Mouse (Mus musculus) cerebral cortex, adult 2 months (tissue): ENCODE measurements around the gene Ttll3.

Experiments used
- WGBS: fragments of 180-500 bp; shearing (Covaris S2); methylation state at CpG from one replicate; pipeline ENCODE4 v1.1.7; 2018; 5-methylcytosine and 5-hydroxymethylcytosine counted together

The Ttll3 gene

DNA sequence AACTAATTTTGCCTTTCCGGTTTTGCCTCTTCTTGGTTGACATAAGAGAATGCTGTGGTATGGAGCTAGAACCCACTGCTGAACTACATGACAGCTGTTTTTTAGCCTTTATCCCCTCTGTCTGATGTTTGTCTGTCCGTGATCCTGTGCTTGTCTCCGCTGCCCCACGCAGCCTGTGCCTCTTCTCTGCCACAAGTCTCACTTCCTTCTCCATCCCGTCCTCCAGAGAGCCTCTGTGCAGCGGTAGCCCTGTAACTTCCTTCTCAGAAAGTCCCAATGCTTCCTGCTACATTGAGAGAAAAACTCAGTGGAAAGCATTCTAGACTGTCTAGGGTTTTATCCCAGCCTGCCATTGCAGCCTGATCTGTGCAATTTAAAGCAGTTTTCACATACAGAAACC lies 9.8 kb upstream of the Ttll3 start:
- 83% methylated on average over 6 of the region's 6 CpGs for WGBS

DNA sequence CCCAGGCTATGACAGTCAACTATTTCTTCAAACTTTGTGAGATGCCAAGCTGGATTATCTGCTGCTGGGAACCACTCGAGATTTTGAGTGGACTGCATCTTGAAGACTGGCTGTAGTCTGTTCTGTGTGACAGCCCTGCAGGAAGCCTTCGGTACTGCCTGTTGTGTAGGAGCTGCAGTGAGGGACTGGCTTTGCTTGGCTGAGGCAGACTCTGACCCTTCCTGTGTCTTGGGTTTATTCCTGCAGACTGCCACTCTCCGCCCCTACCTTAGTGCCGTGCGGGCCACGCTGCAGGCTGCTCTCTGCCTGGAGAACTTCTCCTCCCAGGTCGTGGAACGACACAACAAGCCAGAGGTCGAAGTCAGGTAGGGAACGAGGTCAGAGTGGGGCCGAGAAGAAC lies 8.6 kb upstream of the Ttll3 start:
- WGBS: 91% methylated on average over 11 of the region's 11 CpGs

GRCm38 (mm10) chr6:113384351-113384927 lies 4.6 kb upstream of the Ttll3 start:
- WGBS: 74% methylated on average over 8 of the region's 8 CpGs

DNA sequence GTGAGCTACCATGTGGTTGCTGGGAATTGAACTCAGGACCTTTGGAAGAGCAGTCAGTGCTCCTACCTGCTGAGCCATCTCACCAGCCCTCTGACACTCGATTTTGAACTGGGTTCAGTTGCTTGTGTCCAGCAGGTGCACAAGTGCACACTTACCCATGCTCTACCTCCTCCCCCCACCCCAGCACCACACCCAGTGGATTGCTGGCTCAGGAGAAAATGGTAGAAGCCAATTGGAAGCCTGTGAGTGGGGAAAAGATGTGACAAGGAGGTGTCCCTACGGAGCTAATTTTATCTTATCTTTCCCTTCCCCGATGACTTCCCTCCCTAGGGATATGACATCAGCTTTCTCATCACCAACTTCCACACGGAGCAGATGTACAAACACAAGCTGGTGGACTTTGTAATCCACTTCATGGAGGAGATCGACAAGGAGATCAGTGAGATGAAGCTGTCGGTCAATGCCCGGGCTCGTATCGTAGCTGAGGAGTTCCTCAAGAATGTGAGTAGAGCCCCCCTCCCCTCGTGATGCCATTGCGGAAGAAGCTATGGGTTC lies 3.8 kb upstream of the Ttll3 start:
- WGBS: 66% methylated on average over 11 of the region's 11 CpGs

GRCm38 (mm10) chr6:113386025-113386424 lies 3.0 kb upstream of the Ttll3 start:
- 61% methylated on average over 3 of the region's 3 CpGs for WGBS

GRCm38 (mm10) chr6:113390715-113391114 lies 1.7 kb downstream of the Ttll3 start:
- WGBS: 91% methylated on average over 3 of the region's 3 CpGs

DNA sequence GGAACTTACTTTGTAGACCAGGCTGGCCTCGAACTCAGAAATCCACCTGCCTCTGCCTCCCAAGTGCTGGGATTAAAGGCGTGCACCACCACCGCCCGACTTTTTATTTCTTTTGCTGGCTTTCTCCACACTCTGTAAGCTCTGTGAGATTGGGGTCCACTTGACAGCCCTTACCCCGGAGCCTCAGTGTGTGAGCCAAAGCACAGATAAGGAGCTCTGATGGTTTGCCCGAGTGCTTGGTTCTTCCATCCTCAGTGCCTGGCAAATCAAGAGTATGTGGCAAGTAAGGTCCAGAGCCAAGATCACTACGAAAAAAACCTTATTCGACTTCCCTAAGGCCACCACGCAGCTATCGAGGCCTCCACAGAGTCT lies 2.9 kb downstream of the Ttll3 start:
- WGBS: 28% methylated on average over 10 of the region's 10 CpGs

DNA sequence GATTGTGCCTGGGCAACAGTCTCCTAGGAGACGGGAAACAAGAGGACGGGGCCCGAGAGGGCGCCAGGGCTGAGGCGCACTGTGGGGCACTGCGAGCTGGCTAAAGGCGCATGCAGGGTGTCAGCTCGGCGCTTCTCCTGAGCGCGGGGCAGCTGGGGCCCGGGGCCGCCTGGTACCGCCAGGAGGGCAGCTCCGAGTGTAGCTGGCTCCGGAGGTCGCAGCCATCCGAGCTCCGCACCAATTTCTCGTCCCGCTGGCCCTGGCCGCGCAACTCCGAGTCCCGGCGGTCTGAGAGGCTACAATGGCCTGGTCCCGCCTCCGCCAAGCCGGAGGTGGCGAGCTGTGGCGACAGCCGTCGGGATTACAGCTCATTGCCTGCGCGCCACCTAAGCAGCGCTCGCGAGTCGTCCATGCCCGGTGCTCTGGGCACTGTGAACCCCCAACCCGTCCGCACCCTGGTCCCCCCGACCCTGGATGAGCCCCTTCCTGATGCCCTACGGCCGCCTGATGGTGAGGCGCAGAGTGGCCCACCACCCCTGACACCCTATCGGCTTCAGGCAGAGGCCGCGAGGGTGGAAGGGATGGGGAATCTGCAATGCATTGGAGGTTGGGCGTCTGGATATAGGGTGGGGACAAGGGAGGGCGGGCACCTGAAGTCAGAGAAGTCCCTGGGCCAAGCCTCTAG lies 3.5 kb downstream of the Ttll3 start:
- WGBS: 10% methylated on average over 49 of the region's 51 CpGs

DNA sequence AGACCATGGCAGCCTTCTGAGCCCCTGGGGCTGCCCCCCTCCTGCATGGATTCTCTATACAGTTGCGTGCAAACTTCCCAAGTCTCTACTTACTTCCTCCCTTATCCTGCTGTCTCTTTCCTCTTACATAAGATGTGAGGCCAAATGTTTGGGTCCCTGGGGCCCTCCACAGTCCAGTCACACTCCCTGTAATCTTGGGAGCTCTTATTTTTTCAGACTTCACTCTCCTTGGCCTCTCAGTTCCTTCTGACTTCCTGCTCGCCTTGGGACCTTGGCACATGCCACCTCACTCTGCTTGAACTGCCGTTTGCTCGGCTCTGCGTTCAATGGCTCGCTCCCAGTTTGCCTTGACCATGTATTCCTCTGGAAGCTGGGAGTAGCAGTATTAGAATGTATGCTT lies 4.9 kb downstream of the Ttll3 start:
- 72% methylated on average over 6 of the region's 6 CpGs for WGBS

GRCm38 (mm10) chr6:113394811-113395210 lies 5.8 kb downstream of the Ttll3 start:
- WGBS: 85% methylated on average over 11 of the region's 11 CpGs

DNA sequence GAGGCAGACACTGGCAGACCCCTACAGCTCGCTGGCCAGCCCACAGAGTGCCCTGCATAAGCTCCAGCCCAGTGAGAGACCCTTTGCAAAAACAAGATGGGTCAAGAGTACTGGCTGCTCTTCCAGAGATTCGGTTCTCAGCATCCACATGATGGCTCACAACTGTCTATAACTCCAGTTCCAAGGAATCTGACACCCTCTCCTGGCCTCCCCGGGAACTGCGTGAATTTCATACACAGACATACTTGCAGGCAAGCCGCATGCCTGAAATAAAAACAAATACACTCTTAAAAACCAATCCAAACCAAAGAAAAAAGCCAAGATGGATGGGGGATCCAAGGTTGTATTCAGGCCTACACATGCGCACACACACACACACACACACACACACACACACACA lies 6.4 kb downstream of the Ttll3 start:
- 94% methylated on average over 6 of the region's 6 CpGs for WGBS

DNA sequence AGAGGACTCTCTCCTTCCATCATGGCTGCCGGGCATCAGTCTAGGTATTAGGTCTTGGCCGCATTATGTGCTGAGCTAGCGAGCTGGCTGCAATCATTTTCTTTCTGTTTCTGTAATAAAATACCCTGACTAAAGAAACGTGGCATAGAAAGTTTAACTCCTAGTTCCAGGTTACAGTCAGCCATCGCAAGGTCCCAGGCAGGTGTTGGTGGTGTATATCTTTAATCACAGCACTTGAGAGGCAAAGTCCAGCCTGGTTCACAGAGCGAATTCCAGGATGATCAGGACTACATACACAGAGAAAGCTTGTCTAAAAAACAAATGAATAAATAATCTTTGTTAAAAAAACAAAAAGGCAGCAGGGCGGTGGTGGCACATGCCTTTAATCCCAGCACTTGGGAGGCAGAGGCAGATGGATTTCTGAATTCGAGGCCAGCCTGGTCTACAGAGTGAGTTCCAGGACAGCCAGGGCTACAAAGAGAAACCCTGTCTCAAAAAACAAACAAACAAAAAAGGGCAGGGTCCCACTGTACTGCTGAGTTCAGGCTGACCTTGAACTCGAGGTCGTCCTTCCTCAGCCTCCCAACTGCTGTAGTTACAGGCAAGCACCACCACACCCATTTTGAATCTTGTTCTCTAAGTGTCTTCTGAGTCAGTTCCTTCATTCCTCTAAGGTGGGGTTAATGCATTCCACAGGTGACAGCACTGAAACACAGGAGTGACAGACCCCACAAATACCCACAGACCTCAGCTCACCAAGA lies 7.4 kb downstream of the Ttll3 start:
- 91% methylated on average over 10 of the region's 10 CpGs for WGBS

DNA sequence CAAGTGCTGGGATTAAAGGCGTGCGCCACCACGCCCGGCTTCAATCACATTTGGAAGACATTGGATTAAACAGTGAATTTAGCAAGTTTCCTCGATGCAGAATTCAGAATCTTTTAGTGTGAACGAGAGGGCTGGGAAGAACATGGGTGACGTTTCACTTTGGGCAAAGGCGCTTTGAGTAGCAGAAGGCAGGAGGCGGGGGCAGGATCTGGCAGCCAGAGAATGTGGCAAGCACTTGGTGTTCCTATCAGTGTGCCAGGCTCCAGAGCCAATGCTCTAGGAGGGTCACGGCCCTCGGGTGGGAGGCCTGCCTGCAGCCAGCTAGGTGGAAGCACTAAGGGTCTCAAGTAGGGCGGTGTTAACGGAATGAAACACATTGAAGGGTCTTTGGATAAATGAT lies 13.0 kb downstream of the Ttll3 start:
- 69% methylated on average over 13 of the region's 13 CpGs for WGBS

- 73% methylated on average over 12 of the region's 12 CpGs for WGBS
Measured at GRCm38 (mm10) chr6:113404649-113405448, 15.8 kb downstream of the Ttll3 start.

- WGBS: 55% methylated on average over 6 of the region's 6 CpGs
Measured at GRCm38 (mm10) chr6:113405483-113405882, 16.4 kb downstream of the Ttll3 start.

DNA sequence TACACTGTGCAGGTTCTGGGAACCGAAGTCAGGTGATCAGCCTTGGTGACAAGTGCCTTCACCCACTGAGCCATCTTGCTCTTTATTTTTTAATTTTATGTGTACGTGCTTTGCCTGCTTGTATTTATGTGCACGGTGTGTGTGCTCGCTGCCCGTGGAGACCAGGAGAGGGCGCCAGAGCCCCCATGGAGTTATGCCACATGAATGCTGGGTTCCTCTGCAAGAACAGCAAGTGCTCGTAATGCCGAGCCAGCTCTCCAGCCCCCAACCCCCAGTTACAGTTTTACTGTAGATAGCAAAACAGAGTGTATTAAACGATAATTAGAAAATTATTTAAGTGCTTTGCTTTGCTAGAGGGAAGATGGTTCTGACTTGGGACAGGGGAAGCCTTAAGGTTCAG lies 17.6 kb downstream of the Ttll3 start:
- 75% methylated on average over 9 of the region's 9 CpGs for WGBS

DNA sequence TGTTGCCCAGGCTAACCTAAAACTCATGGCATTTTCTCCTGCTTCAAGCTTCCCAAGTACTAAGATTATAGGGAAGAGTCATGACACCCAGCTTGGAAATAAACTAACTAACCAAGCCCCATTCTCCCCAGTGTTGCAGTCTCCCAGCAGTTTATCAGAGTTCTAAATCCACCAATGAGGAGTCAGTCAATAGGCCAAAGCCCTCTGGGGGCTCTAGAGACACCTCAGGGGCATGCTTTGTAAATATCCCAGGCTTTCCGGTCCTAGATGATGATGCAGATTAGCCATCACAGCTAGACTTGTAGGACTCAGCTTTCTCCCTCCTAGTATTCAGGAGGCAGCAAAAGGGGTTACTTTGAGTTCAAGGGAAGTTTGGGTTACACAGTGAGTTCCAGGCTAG lies 20.9 kb downstream of the Ttll3 start:
- 85% methylated on average over 1 of the region's 1 CpGs for WGBS

DNA sequence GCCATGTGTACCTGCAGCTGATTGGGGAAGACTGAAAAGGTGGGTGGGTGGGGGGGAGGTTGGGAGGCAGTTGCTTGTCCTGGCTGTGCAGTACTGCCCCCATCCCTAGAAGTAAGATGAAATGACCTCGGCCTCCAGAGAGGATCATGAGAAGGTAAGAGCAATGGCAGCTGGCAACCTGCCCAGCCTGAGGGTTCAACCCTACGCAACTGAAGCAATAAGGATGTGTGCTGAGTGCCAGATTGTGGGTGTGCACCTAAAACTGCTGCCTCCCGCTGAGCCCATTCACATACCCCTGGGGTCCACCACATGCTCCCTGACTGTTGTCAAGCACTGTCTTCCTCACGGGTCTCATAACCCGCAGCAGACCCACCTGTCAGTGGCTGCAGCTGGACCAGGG lies 27.4 kb downstream of the Ttll3 start:
- 62% methylated on average over 5 of the region's 5 CpGs for WGBS

GRCm38 (mm10) chr6:113418441-113419198 lies 29.6 kb downstream of the Ttll3 start:
- WGBS: 6% methylated on average over 16 of the region's 16 CpGs

DNA sequence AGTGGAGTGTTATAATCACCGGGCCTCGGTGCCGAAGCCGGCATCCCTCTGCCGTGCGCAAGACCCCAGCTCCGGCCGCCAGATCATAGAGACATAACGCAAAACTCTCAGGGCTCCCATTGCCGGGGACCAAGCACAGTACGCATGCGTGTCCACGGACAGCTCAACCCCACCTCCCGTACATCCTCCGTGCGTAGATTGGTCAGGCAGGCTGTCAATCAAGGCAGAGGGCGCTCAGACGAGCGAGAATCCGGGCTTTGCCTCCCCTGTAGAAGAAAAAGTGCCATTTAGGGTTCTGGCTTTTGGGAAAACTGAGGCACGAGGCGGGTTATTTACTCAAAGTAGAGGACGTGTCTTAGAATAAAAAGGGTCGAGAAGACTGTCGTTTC lies 30.1 kb downstream of the Ttll3 start, which contains the start of gene Rpusd3:
TSS of gene Rpusd3 (minus strand) at position 142 of the 389 bp plus-strand sequence.
- WGBS: under 1% methylated on average over 25 of the region's 25 CpGs

- 71% methylated on average over 4 of the region's 4 CpGs for WGBS
Measured at GRCm38 (mm10) chr6:113423000-113423399, 33.9 kb downstream of the Ttll3 start.
